Mouse (Mus musculus) neural tube, embryonic 14.5 days (tissue): Measurements from ENCODE around the gene Lpcat2. TPM values are rescaled to one million over a fixed set of nuclear protein-coding genes. Genes with fewer than 3 reads are reported as not detected.

ENCODE experiments used
- ATAC-seq: fragments of 200-750 bp; cut with Nextera tagmentation; 2 replicates; pipeline ENCODE4 v1.8.0; 2017; ENCODE audit warnings: low read depth, mild to moderate bottlenecking, moderate TSS enrichment, moderate library complexity
- H3K27ac ChIP-seq: fragments of 300-500 bp; sonication (generic); 2 replicates; pipeline ENCODE4 v1.5.1; 2014; ENCODE audit warnings: low read depth, mild to moderate bottlenecking, control low read depth, low read length, moderate library complexity, mixed read lengths
- H3K27me3 ChIP-seq: fragments of 300-500 bp; sonication (generic); 2 replicates; pipeline ENCODE4 v1.6.1; 2014; ENCODE audit warnings: low read length; ENCODE audit not compliant: control insufficient read depth, insufficient read depth
- H3K36me3 ChIP-seq: fragments of 300-500 bp; sonication (generic); 2 replicates; pipeline ENCODE4 v1.6.1; 2014; ENCODE audit warnings: low read length, mixed read lengths; ENCODE audit not compliant: control insufficient read depth, insufficient read depth
- H3K4me1 ChIP-seq: fragments of 300-500 bp; sonication (generic); 2 replicates; pipeline ENCODE4 v1.6.1; 2014; ENCODE audit warnings: low read length; ENCODE audit not compliant: control insufficient read depth, insufficient read depth
- H3K4me2 ChIP-seq: fragments of 300-500 bp; sonication (generic); 2 replicates; pipeline ENCODE4 v1.6.1; 2014; ENCODE audit warnings: mild to moderate bottlenecking, low read depth, low read length, control low read depth
- H3K4me3 ChIP-seq: fragments of 300-500 bp; sonication (generic); 2 replicates; pipeline ENCODE4 v1.5.1; 2014; ENCODE audit warnings: low read depth, low read length, control low read depth, mixed read lengths
- H3K9ac ChIP-seq: fragments of 300-500 bp; sonication (generic); replicated peaks from 2 replicates; pipeline ENCODE4 v1.6.1; 2014; ENCODE audit warnings: low read depth, mild to moderate bottlenecking, control low read depth, low read length, mixed read lengths
- H3K9me3 ChIP-seq: fragments of 300-500 bp; sonication (generic); 2 replicates; pipeline ENCODE4 v1.6.1; 2016; ENCODE audit warnings: low read length; ENCODE audit not compliant: control insufficient read depth
- WGBS: fragments of 180-500 bp; shearing (Covaris S2); extraction: QIAGEN DNeasy Blood & Tissue Kit; methylation state at CpG from one replicate; pipeline ENCODE4 v1.1.7; 2014; 5-methylcytosine and 5-hydroxymethylcytosine counted together
- polyA plus RNA-seq: library from polyadenylated mRNA; unstranded; fragments of >200 nt; fragmentation: Nextera tagmentation; extraction: Ambion mirVana; gene quantifications from 2 replicates; pipeline ENCODE4 v1.2.1, GENCODE M21; 2014

Lpcat2 gene
- polyA plus RNA-seq, 1 experiment from 2014 or later = 13.1 TPM

- Histone ChIP-seq H3K4me3 (peak overlapping the region; percentile 41; the same call in 1 of the 2 replicates), H3K36me3 (no peaks in the 10 kb centered on the region)
These were observed 26.8 kb upstream of the Lpcat2 start for GRCm38 (mm10) chr8:92828251-92828743.

DNA sequence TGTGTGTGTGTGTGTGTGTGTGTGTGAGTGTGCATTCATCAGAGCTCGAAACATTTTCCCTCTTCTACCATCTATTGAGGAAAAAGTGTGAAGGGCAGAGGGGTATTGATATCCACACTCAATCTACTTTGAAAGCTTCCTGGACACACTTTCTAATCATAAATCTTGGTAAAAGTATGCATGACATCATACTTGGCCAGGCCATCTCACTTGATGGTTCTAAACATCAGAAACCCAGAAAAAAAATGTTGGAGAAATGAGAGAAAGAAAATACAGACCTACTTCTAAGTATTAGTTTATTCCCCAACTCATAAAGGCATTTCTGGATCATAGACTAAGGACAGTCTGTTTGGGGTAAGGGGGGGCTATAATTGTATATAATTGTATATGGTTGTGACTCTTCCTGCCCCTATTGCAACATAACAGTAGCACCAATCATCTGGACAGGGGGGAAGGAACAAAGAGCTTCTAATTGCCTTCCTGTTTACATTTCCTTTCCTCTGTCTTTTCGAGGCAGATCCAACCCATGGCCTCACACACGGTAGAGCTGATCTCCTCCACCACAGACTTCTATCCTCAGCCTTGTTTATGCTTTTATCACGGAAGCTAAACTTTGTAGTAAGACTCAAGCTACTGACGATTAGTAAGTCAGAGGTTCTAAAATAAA is 20.9 kb upstream of the Lpcat2 start:
- Histone ChIP-seq H3K27me3 (no peaks in the 10 kb centered on the region), H3K36me3 (no peaks in the 10 kb centered on the region), H3K9ac (no peak overlapping the region), H3K4me3 (no peak overlapping the region), H3K4me1 (no peaks in the 10 kb centered on the region), H3K4me2 (no peak overlapping the region), H3K9me3 (no peaks in the 10 kb centered on the region), H3K27ac (no peak overlapping the region)
- WGBS = 70% methylated on average over 5 of the region's 5 CpGs
- no peak for ATAC-seq

More at GRCm38 (mm10) chr8:92828251-92828743, 26.8 kb upstream of the Lpcat2 start:
- 45% methylated on average over 15 of the region's 15 CpGs for WGBS
- Histone ChIP-seq H3K27me3 (no peaks in the 10 kb centered on the region), H3K9ac (no peak overlapping the region), H3K9me3 (no peaks in the 10 kb centered on the region), H3K4me2 (peak overlapping the region; percentile 62), H3K27ac (no peak overlapping the region), H3K4me1 (peaks cover 14% of the 10 kb centered on the region)
- peak; percentile 69; the same call in 1 of the 2 replicates for ATAC-seq

DNA sequence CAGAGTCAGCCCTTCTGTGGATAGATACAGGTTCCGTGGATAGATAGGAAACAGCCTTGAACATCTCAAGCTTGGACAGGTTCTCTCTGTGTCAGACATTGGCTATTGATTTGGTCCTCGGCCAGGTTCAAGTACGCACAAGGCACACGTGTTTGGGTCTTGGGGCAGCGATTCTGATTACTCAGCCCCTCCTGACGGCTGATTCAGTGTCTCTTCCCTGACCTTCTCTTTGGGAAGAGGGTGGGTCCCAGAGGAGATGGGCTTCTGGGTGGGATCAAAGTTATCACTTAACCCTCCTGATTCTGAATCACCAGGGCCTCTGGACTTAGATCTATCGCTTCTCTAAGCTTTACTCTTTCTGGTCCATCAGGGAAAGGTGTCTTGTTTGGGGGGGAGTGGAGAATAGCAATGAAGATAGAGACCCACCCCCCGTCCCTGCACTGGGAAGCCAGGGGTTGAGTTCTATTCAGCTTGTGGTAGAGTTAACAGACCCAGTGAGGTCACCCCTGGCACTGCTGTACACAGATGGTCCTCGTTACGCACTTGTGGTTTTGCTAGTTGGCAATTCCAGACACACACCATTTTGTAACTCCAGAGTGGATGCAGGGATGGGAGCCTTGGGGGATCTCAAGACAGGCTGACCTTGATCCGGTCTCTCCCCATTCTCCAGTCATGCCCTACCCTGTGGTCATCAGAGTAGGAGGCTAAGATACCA is 20.2 kb upstream of the Lpcat2 start:
- Histone ChIP-seq H3K4me2 (no peak overlapping the region), H3K4me3 (no peak overlapping the region), H3K27me3 (no peaks in the 10 kb centered on the region), H3K4me1 (no peaks in the 10 kb centered on the region), H3K9ac (no peak overlapping the region), H3K36me3 (no peaks in the 10 kb centered on the region), H3K27ac (no peak overlapping the region), H3K9me3 (no peaks in the 10 kb centered on the region)
- no peak for ATAC-seq
- 84% methylated on average over 11 of the region's 11 CpGs for WGBS

DNA sequence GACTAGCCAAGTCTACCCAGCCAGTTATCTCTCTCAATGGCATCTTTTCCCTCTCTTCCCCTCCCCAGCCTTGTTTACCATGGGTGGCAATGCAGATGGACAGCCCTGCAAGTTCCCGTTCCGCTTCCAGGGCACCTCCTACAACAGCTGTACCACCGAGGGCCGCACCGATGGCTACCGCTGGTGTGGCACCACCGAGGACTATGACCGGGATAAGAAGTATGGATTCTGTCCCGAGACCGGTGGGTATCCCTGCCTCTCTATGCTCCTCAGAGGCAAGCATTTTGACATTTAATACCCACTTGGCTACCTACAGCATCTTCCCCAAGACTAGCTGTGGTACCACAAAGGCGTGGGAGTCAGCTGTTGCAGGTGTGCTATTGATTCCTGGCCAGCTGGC is 19.2 kb upstream of the Lpcat2 start:
- Histone ChIP-seq H3K4me3 (no peak overlapping the region), H3K27me3 (no peaks in the 10 kb centered on the region), H3K4me2 (no peak overlapping the region), H3K4me1 (no peaks in the 10 kb centered on the region), H3K27ac (no peak overlapping the region), H3K9ac (no peak overlapping the region), H3K9me3 (no peaks in the 10 kb centered on the region), H3K36me3 (no peaks in the 10 kb centered on the region)
- WGBS = 96% methylated on average over 11 of the region's 11 CpGs
- no peak for ATAC-seq

GRCm38 (mm10) chr8:92838616-92839015 is 16.5 kb upstream of the Lpcat2 start:
- Histone ChIP-seq H3K27ac (no peak overlapping the region), H3K27me3 (no peaks in the 10 kb centered on the region), H3K9me3 (no peaks in the 10 kb centered on the region), H3K9ac (no peak overlapping the region), H3K36me3 (no peaks in the 10 kb centered on the region), H3K4me3 (no peak overlapping the region), H3K4me2 (no peak overlapping the region), H3K4me1 (no peaks in the 10 kb centered on the region)
- ATAC-seq = no peak
- 64% methylated on average over 3 of the region's 3 CpGs for WGBS

- ATAC-seq = no peak
- Histone ChIP-seq H3K4me3 (no peak overlapping the region), H3K4me2 (no peak overlapping the region), H3K9ac (no peak overlapping the region), H3K4me1 (no peaks in the 10 kb centered on the region), H3K9me3 (no peaks in the 10 kb centered on the region), H3K27ac (no peak overlapping the region), H3K27me3 (no peaks in the 10 kb centered on the region), H3K36me3 (no peaks in the 10 kb centered on the region)
- 93% methylated on average over 8 of the region's 8 CpGs for WGBS
These were observed 16.0 kb upstream of the Lpcat2 start for GRCm38 (mm10) chr8:92839161-92839560.

DNA sequence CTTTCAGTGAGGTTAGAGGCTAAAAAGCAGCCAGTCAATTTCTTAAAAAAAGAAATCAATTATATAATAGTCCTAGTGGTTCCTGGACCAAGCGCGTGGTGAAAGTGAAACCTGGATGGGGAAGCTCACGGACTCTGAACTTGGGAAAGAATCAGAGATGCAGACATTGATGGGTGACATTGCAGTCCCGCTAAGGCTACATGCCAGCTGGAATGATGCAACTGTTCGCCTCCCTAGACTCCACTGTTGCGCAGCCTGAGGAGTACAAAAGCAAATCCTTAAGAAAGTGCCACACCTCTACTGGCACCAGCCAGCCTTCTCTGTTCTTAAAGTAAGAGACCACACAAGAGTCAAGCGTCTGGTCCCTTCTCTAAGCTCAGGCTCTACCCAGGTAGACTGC is 15.3 kb upstream of the Lpcat2 start:
- no peak for ATAC-seq
- Histone ChIP-seq H3K27ac (no peak overlapping the region), H3K4me1 (no peaks in the 10 kb centered on the region), H3K36me3 (no peaks in the 10 kb centered on the region), H3K9me3 (no peaks in the 10 kb centered on the region), H3K9ac (no peak overlapping the region), H3K4me3 (no peak overlapping the region), H3K4me2 (no peak overlapping the region), H3K27me3 (no peaks in the 10 kb centered on the region)
- WGBS = 96% methylated on average over 7 of the region's 7 CpGs

- WGBS = 29% methylated on average over 3 of the region's 3 CpGs
- Histone ChIP-seq H3K27me3 (no peaks in the 10 kb centered on the region), H3K9ac (no peak overlapping the region), H3K4me2 (no peak overlapping the region), H3K27ac (no peak overlapping the region), H3K9me3 (no peaks in the 10 kb centered on the region), H3K36me3 (no peaks in the 10 kb centered on the region), H3K4me3 (no peak overlapping the region), H3K4me1 (0 out of 2 replicates have a peak, but pooled peaks cover 8% of the 10 kb centered on the region)
- peak; percentile 57 for ATAC-seq
These were observed 8.5 kb upstream of the Lpcat2 start for GRCm38 (mm10) chr8:92846684-92847083.

DNA sequence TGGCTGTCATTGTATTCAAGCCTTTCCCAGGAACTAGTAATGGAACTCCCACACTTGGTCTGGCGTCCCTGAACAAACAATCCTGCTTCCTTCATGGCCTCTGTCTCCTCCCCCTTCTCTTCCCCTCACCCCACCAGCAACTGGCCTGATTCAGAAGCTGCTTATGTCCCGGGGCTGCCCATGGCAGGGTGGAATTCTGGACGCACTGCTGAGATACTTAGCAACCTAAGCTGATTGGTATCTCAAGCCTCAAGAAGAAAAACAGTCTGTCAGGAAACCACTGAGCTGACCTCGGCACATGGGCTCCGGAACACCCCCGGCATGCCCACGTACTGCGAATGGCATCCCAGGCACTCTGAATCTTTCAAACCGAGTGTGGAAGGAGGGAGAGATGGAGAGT is 7.8 kb upstream of the Lpcat2 start:
- H3K4me2 ChIP-seq = no peak overlapping the region
- peak; percentile 30; the same call in 1 of the 2 replicates for ATAC-seq
- 43% methylated on average over 9 of the region's 9 CpGs for WGBS
- H3K4me1 ChIP-seq = 0 out of 2 replicates have a peak, but pooled peaks cover 8% of the 10 kb centered on the region
- H3K27ac ChIP-seq = no peak overlapping the region
- no peaks in the 10 kb centered on the region for H3K9me3 ChIP-seq
- H3K36me3 ChIP-seq = no peaks in the 10 kb centered on the region
- no peaks in the 10 kb centered on the region for H3K27me3 ChIP-seq
- no peak overlapping the region for H3K4me3 ChIP-seq
- no peak overlapping the region for H3K9ac ChIP-seq
